Mouse (Mus musculus): ENCODE data around the gene Anapc15-ps. TPM values are rescaled to one million over a fixed set of nuclear protein-coding genes. Genes with fewer than 3 reads are reported as not detected.

The Anapc15-ps gene
- polyA plus RNA-seq, 1 experiment from 2014 or later = not detected

DNA sequence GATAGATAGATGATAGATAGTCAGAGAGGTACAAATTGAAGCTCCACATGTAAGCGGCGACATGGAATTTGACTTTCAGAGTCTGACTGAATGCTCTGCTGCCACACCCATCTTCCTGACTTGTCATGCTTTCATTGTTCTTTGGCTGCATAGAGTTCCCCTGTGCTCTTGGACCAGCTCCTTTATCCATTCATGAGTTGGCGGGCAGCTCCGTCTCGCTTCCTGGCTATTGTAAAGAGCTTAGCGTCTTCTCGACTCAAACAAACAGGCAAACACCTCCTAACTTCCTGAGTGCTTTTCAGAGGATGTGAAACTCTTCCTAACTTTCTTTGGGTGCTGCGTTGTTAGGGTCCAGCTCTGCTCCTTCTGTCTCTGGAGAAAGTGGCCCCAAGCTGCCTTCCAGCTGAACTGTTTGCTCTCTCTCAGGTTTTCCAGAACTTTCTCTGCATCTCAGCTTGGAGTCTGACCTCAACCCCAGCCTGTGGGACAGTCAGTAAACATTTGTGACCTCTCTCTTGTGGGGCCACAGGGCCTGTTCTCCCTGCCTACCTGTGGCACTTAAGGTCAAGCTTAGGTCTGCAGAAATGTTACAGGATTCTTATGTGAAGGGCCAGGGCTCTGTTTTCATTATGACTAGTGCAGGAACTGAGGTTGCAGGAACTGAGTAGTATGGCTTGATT, 13.6 kb downstream of the Anapc15-ps start:
- Histone ChIP-seq H3K27ac (replicated peaks) (peak overlapping the region; percentile 21; the same call in 1 of the 2 replicates), H3K27me3 (replicated peaks; ENCODE audit: low read depth, poor library complexity, severe bottlenecking) (no peaks in the 10 kb centered on the region), H3K9me3 (no peaks in the 10 kb centered on the region), H3K4me1 (peaks cover 25% of the 10 kb centered on the region), H3K4me3 (no peak overlapping the region), H3K36me3 (replicated peaks) (no peaks in the 10 kb centered on the region)
- DNase-seq (ENCODE audit: low spot score) = no peak
- 66% methylated on average over 8 of the region's 8 CpGs for WGBS

DNA sequence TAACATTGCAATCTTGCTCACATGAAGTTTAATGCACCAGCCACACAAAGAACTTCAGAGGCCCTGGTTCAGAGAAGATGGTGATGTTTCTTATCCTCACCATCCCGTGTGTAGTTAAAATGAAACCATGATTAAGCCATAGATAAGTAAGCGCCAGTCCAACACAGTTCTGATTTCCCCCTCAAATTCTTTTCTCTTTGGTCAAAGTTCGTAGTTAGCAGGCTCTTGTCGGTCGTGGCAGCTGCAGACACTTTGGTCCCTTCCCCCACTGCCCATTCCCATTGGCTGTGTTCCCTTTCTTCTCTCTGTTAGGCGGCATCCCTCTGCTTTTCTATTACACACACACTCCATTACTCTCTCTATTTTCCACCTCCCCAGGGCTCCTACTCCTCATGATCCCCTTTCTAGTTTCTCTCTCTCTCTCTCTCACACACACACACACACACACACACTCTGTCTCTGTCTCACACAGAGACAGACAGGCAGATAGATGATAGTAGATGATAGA, 14.4 kb downstream of the Anapc15-ps start:
- H3K27me3 ChIP-seq (replicated peaks; ENCODE audit: low read depth, poor library complexity, severe bottlenecking) = no peaks in the 10 kb centered on the region
- peaks cover 25% of the 10 kb centered on the region for H3K4me1 ChIP-seq
- H3K9me3 ChIP-seq = no peaks in the 10 kb centered on the region
- H3K27ac ChIP-seq (replicated peaks) = no peak overlapping the region
- WGBS = 43% methylated on average over 6 of the region's 6 CpGs
- H3K36me3 ChIP-seq (replicated peaks) = no peaks in the 10 kb centered on the region
- no peak for DNase-seq (ENCODE audit: low spot score)
- H3K4me3 ChIP-seq = no peak overlapping the region

DNA sequence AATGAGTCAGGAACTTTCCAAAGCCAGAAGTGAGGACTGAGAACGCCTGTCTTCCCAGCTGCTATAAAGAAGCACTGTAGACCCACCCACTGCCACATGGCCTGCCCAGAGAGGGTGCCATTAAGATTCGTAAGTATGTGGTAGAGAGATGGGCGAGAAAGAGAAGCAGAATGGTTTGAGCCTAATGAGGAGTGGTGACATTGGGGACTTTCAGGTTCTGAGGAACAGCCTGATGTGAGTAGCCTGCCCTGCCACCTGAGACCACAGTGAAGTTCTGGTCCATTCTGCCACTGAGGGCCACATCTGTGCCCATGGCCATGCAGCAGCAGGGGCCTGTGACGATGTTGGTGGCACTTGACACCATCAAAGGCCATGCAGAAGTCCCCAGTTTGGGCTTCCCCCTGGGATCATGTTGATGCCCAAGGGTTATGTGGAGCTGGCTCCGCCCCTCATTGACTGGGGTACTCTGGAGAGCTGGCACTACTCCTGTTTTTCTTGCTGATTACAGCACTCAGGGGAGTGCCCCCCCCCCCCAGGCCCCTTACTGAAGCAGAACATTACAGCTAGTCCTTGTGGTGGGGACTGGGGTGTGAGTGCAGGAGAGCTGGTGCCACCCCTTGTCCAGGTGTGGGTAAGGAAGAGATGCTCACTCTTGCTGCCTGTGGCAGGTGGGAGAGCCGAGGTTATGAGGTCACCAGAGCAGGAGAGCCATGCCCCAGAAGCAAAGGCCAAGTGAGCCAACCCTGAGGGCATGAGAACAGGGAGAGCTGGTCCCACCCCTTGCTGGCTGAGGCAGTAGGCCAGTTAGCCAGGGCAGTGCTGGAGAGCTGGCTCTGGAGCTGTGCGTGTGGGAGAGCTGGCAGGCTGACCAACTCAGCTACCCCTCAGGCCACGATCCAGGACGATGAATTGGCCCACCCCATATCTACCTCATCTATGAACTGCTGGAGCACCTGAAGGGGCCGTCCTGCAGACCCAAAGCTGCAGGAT, 16.7 kb downstream of the Anapc15-ps start:
- Histone ChIP-seq H3K36me3 (replicated peaks) (no peaks in the 10 kb centered on the region), H3K9me3 (no peaks in the 10 kb centered on the region), H3K27me3 (replicated peaks; ENCODE audit: low read depth, poor library complexity, severe bottlenecking) (no peaks in the 10 kb centered on the region), H3K4me3 (no peak overlapping the region), H3K4me1 (peaks cover 25% of the 10 kb centered on the region), H3K27ac (replicated peaks) (no peak overlapping the region)
- 79% methylated on average over 10 of the region's 10 CpGs for WGBS
- no peak for DNase-seq (ENCODE audit: low spot score)

- Histone ChIP-seq H3K27ac (replicated peaks) (no peak overlapping the region), H3K9me3 (no peaks in the 10 kb centered on the region), H3K4me1 (no peaks in the 10 kb centered on the region), H3K36me3 (replicated peaks) (no peaks in the 10 kb centered on the region), H3K27me3 (replicated peaks; ENCODE audit: low read depth, poor library complexity, severe bottlenecking) (no peaks in the 10 kb centered on the region), H3K4me3 (no peak overlapping the region)
- WGBS = 90% methylated on average over 5 of the region's 5 CpGs
- DNase-seq (ENCODE audit: low spot score) = no peak
These were observed 21.1 kb downstream of the Anapc15-ps start for GRCm38 (mm10) chr10:95652131-95652530.

DNA sequence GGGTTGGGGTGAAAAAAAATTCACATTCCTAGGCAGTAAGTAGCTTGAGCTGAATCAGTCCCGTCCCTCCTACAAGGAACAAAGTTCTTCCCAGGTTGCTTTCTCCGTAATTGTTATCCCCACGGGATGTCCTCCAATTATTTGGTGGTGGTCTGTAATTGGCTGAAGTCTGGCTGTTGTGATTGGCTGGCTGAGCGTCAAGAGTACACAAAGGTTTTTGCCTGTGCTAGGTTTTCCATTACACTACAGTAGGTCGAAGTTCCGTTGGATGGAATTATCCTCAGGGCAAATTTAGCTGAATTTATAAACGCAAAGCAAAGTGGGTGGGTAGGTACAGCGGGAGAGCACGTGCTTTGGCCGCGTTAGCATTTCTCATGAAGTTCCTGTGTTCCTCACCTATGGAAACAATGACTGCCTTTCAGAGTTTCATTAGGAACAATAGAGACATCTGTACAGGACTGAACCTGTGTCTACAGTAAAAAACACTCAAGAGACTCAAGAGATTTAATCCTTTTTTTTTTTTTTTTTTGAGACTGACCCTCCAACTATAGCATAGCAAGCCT, 24.8 kb downstream of the Anapc15-ps start:
- Histone ChIP-seq H3K27ac (replicated peaks) (no peak overlapping the region), H3K27me3 (replicated peaks; ENCODE audit: low read depth, poor library complexity, severe bottlenecking) (no peaks in the 10 kb centered on the region), H3K9me3 (no peaks in the 10 kb centered on the region), H3K36me3 (replicated peaks) (no peaks in the 10 kb centered on the region), H3K4me3 (no peak overlapping the region), H3K4me1 (no peaks in the 10 kb centered on the region)
- DNase-seq (ENCODE audit: low spot score) = no peak
- WGBS = 86% methylated on average over 11 of the region's 11 CpGs

GRCm38 (mm10) chr10:95647128-95647527, 26.1 kb downstream of the Anapc15-ps start:
- Histone ChIP-seq H3K4me1 (no peaks in the 10 kb centered on the region), H3K27ac (replicated peaks) (no peak overlapping the region), H3K27me3 (replicated peaks; ENCODE audit: low read depth, poor library complexity, severe bottlenecking) (no peaks in the 10 kb centered on the region), H3K9me3 (no peaks in the 10 kb centered on the region), H3K4me3 (no peak overlapping the region), H3K36me3 (replicated peaks) (no peaks in the 10 kb centered on the region)
- 69% methylated on average over 9 of the region's 9 CpGs for WGBS
- no peak for DNase-seq (ENCODE audit: low spot score)

- Histone ChIP-seq H3K9me3 (no peaks in the 10 kb centered on the region), H3K4me3 (no peak overlapping the region), H3K27ac (replicated peaks) (no peak overlapping the region), H3K27me3 (replicated peaks; ENCODE audit: low read depth, poor library complexity, severe bottlenecking) (no peaks in the 10 kb centered on the region), H3K4me1 (no peaks in the 10 kb centered on the region), H3K36me3 (replicated peaks) (no peaks in the 10 kb centered on the region)
- DNase-seq (ENCODE audit: low spot score) = no peak
- 85% methylated on average over 10 of the region's 10 CpGs for WGBS
These were observed 26.7 kb downstream of the Anapc15-ps start for GRCm38 (mm10) chr10:95646576-95646975.

GRCm38 (mm10) chr10:95643696-95644360, 29.4 kb downstream of the Anapc15-ps start:
- WGBS = 77% methylated on average over 6 of the region's 6 CpGs

DNA sequence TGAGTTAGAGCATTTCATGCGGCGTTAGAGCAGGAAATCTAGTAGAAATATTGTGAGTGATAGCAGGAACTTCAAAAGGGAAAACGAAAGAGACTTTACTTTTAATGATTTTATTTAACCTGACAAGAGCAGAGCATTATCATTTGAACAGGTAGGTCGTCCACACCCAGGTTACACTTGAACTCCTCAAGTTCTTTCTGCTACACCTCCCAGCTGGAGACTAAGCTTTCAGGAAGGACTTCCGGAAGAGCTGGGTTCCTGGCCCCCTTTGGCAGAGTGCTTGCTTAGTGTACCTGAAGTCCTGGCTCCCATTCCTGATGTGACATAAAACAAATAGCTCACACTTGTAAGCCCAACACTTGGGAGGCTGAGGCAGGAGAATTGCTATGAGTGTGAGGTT, 30.2 kb downstream of the Anapc15-ps start:
- no peak for DNase-seq (ENCODE audit: low spot score)
- no peaks in the 10 kb centered on the region for H3K9me3 ChIP-seq
- H3K27ac ChIP-seq (replicated peaks) = no peak overlapping the region
- no peak overlapping the region for H3K4me3 ChIP-seq
- 72% methylated on average over 5 of the region's 5 CpGs for WGBS
- no peaks in the 10 kb centered on the region for H3K36me3 ChIP-seq (replicated peaks)
- H3K4me1 ChIP-seq = no peaks in the 10 kb centered on the region
- H3K27me3 ChIP-seq (replicated peaks; ENCODE audit: low read depth, poor library complexity, severe bottlenecking) = no peaks in the 10 kb centered on the region

More at GRCm38 (mm10) chr10:95643696-95644360, 29.4 kb downstream of the Anapc15-ps start:
- no peaks in the 10 kb centered on the region for H3K27me3 ChIP-seq (replicated peaks; ENCODE audit: low read depth, poor library complexity, severe bottlenecking)
- H3K9me3 ChIP-seq = no peaks in the 10 kb centered on the region
- H3K27ac ChIP-seq (replicated peaks) = no peak overlapping the region
- H3K4me3 ChIP-seq = no peak overlapping the region
- DNase-seq (ENCODE audit: low spot score) = no peak
- no peaks in the 10 kb centered on the region for H3K36me3 ChIP-seq (replicated peaks)
- H3K4me1 ChIP-seq = no peaks in the 10 kb centered on the region

GRCm38 (mm10) chr10:95641335-95641734, 31.9 kb downstream of the Anapc15-ps start:
- no peak overlapping the region for H3K27ac ChIP-seq (replicated peaks)
- H3K4me1 ChIP-seq = no peaks in the 10 kb centered on the region
- H3K36me3 ChIP-seq (replicated peaks) = no peaks in the 10 kb centered on the region
- H3K9me3 ChIP-seq = no peaks in the 10 kb centered on the region
- H3K4me3 ChIP-seq = no peak overlapping the region
- 91% methylated on average over 5 of the region's 5 CpGs for WGBS
- no peak for DNase-seq (ENCODE audit: low spot score)
- no peaks in the 10 kb centered on the region for H3K27me3 ChIP-seq (replicated peaks; ENCODE audit: low read depth, poor library complexity, severe bottlenecking)

GRCm38 (mm10) chr10:95639429-95639828, 33.8 kb downstream of the Anapc15-ps start:
- 83% methylated on average over 5 of the region's 5 CpGs for WGBS
- Histone ChIP-seq H3K27ac (replicated peaks) (no peak overlapping the region), H3K36me3 (replicated peaks) (no peaks in the 10 kb centered on the region), H3K4me1 (no peaks in the 10 kb centered on the region), H3K4me3 (no peak overlapping the region), H3K27me3 (replicated peaks; ENCODE audit: low read depth, poor library complexity, severe bottlenecking) (no peaks in the 10 kb centered on the region), H3K9me3 (no peaks in the 10 kb centered on the region)
- no peak for DNase-seq (ENCODE audit: low spot score)

DNA sequence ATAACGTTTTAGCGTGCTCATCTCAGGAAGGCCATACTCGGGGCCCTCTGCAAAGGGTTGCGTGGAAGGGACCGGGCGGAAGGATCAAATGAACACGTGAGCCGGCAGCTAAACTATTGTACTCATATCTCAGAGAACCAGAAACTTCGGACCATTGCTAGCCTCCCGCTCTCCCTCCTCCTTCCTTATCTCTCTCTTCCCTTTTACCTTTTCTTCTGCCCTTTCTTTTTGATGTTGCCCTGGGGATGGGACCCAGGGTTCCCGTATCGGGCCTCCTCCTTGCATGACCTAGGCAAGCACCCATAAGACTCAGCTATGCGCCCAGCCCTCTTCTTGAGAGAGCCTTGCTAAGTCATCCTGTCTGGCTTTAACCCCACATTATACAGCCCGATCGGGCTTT, 38.5 kb downstream of the Anapc15-ps start:
- H3K4me1 ChIP-seq = no peaks in the 10 kb centered on the region
- no peak for DNase-seq (ENCODE audit: low spot score)
- H3K27ac ChIP-seq (replicated peaks) = no peak overlapping the region
- no peak overlapping the region for H3K4me3 ChIP-seq
- WGBS = 91% methylated on average over 15 of the region's 15 CpGs
- H3K9me3 ChIP-seq = no peaks in the 10 kb centered on the region
- no peaks in the 10 kb centered on the region for H3K36me3 ChIP-seq (replicated peaks)
- H3K27me3 ChIP-seq (replicated peaks; ENCODE audit: low read depth, poor library complexity, severe bottlenecking) = no peaks in the 10 kb centered on the region
